Mouse (Mus musculus) forebrain, postnatal 0 days (tissue): ENCODE data around the gene Fhit. TPM values are rescaled to one million over a fixed set of nuclear protein-coding genes. Genes with fewer than 3 reads are reported as not detected.

Source experiments
- ATAC-seq: fragments of 200-750 bp; cut with Nextera tagmentation; 2 replicates; pipeline ENCODE4 v1.8.0; 2017; ENCODE audit warnings: mild to moderate bottlenecking, moderate library complexity
- DNase-seq: peaks from one replicate; pipeline ENCODE4 v3.0.0-alpha.2; 2015
- H3K27ac ChIP-seq: fragments of 300-500 bp; sonication (generic); 2 replicates; pipeline ENCODE4 v1.5.1; 2014; ENCODE audit warnings: low read depth, mild to moderate bottlenecking, antibody characterized with exemption, low read length, moderate library complexity, mixed read lengths
- H3K27me3 ChIP-seq: fragments of 300-500 bp; sonication (generic); 2 replicates; pipeline ENCODE4 v1.6.1; 2014; ENCODE audit warnings: mild to moderate bottlenecking, low read length, mixed read lengths; ENCODE audit not compliant: insufficient read depth
- H3K36me3 ChIP-seq: fragments of 300-500 bp; sonication (generic); 2 replicates; pipeline ENCODE4 v1.6.1; 2014; ENCODE audit warnings: mild to moderate bottlenecking, moderate library complexity; ENCODE audit not compliant: insufficient read depth
- H3K4me1 ChIP-seq: fragments of 300-500 bp; sonication (generic); 2 replicates; pipeline ENCODE4 v1.6.1; 2014; ENCODE audit warnings: antibody characterized with exemption; ENCODE audit not compliant: insufficient read depth
- H3K4me2 ChIP-seq: fragments of 300-500 bp; sonication (generic); 2 replicates; pipeline ENCODE4 v1.6.1; 2014; ENCODE audit warnings: low read depth, mild to moderate bottlenecking, moderate library complexity
- H3K4me3 ChIP-seq: fragments of 300-500 bp; sonication (generic); 2 replicates; pipeline ENCODE4 v1.5.1; 2014; ENCODE audit warnings: low read depth, low read length, mixed read lengths
- H3K9ac ChIP-seq: fragments of 300-500 bp; sonication (generic); 2 replicates; pipeline ENCODE4 v1.6.1; 2014; ENCODE audit warnings: mild to moderate bottlenecking
- H3K9me3 ChIP-seq: fragments of 300-500 bp; sonication (generic); 2 replicates; pipeline ENCODE4 v1.6.1; 2016; ENCODE audit warnings: low read length
- CTCF ChIP-seq: sonication (generic); IDR thresholded peaks from 2 replicates; pipeline ENCODE4 v1.5.1; 2016; ENCODE audit warnings: antibody characterized with exemption, control low read depth, low read depth
- WGBS: fragments of 180-500 bp; shearing (Covaris S2); extraction: QIAGEN DNeasy Blood & Tissue Kit; methylation state at CpG from one replicate; pipeline ENCODE4 v1.1.7; 2014; 5-methylcytosine and 5-hydroxymethylcytosine counted together
- polyA plus RNA-seq: library from polyadenylated mRNA; unstranded; fragments of >200 nt; fragmentation: Nextera tagmentation; extraction: Ambion mirVana; gene quantifications from 2 replicates; pipeline ENCODE4 v1.2.1, GENCODE M21; 2015
- total RNA-seq: library from RNA; depleted of rRNA; stranded (reverse); fragments of >200 nt; gene quantifications from 2 replicates; pipeline ENCODE4 v1.2.3, GENCODE M21; 2014

Gene Fhit
- total and polyA plus RNA-seq, 2 experiments from 2014 or later = 8.0 to 8.9 TPM

DNA sequence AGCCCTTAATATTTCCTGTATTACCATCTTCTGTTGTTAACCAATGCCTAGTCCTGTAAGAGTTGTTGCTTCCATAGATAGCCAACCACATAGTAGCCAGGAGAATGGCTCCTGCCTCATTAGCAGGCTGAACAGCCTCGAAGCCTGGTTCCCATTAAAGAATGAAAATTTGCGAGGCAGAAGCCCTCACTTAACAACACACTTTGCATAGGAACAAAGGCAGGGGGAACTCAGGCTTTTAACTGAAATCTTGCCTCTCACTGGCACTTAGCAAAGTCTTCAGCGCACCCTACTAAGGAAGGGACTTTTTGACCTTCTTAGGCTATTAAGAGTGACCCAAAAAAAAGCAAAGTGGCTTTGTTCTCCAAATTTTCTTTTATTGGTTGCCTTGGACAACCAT lies 1529.3 kb downstream of the Fhit start:
- no peak for DNase-seq
- TF ChIP-seq CTCF = no peak
- 16% methylated on average over 3 of the region's 3 CpGs for WGBS
- Histone ChIP-seq H3K4me1 (peaks cover 3% of the 10 kb centered on the region; the same call in 1 of the 2 replicates), H3K36me3 (no peaks in the 10 kb centered on the region), H3K9me3 (no peaks in the 10 kb centered on the region), H3K27ac (no peak overlapping the region), H3K4me2 (no peak overlapping the region), H3K27me3 (no peaks in the 10 kb centered on the region), H3K9ac (no peak overlapping the region), H3K4me3 (no peak overlapping the region)
- no peak for ATAC-seq

DNA sequence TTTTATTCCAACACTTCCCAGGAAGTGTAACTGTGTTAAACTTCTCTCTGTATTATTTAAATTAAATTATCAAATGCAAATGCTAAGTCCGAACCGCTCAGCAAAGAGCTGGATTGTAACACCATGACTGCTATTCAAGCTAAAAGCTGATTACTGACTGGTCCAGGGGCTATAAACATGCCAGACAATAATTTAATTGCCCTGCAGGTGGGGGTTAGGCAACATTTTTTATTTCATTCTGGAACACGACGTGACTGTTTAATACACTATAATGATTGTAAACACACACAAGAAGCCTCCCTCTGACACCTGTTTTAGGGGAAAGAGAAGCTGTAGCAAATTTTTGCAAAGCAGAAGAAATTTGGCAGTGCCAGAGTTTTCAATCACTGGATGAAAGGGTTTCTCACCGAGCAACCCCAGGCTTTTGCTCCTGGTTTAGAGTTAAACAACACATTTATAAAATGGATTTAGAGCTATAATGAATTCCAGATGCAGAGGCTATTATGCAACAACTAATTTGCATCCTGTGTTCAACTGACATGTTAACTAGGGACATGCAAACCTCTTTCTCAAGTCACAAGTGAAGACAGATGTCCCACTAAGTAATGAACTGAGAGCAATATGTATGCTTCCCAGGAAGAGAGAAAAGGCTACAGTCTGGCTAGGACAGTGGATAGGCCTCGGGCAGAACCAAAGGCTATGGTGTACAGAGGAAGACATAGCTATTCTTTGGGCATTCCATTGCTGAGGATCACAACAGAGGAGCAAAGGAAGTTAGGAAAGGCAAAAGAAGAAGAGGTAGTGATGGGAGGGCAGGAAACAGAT lies 1538.4 kb downstream of the Fhit start:
- Histone ChIP-seq H3K4me2 (no peak overlapping the region), H3K9me3 (no peaks in the 10 kb centered on the region), H3K27ac (no peak overlapping the region), H3K4me3 (no peak overlapping the region), H3K9ac (no peak overlapping the region), H3K4me1 (no peaks in the 10 kb centered on the region), H3K36me3 (no peaks in the 10 kb centered on the region), H3K27me3 (no peaks in the 10 kb centered on the region)
- WGBS = 19% methylated on average over 6 of the region's 6 CpGs
- DNase-seq (no peak), ATAC-seq (no peak)
- TF ChIP-seq CTCF = no peak

DNA sequence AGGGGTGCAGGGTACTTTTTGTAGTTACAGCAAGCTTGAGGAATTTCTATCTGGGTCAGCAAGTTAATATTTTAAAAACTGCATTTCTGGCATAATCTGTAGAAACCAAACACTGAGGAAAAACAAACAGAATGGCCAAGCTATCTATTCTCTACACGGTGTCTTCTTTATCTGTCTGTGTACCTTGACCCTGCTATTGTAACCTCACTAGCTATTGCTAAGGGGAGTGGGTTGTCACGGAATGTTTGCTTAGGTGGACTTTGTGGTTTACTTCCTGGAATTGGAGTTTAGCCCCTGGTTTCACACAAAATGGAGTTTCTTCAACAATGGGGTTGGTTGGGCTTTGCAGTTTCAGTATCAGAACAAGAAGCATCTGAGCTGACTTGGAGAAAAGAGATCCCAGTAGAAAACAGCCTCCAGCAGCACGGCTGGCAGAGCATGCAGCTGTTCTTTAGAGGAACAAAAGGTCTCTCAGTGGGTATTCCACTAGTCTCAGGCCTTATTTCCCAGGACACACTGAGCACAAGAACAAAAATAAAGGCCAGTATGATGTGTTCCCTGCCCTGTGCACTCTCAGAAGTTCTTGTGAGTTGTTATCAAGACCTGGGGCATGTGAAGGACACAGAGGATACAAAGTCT lies 1540.8 kb downstream of the Fhit start:
- H3K4me1 ChIP-seq = no peaks in the 10 kb centered on the region
- TF ChIP-seq CTCF = no peak
- no peaks in the 10 kb centered on the region for H3K27me3 ChIP-seq
- H3K9ac ChIP-seq = no peak overlapping the region
- ATAC-seq (no peak), DNase-seq (no peak)
- 29% methylated on average over 3 of the region's 3 CpGs for WGBS
- H3K9me3 ChIP-seq = no peaks in the 10 kb centered on the region
- no peaks in the 10 kb centered on the region for H3K36me3 ChIP-seq
- H3K4me2 ChIP-seq = no peak overlapping the region
- no peak overlapping the region for H3K27ac ChIP-seq
- H3K4me3 ChIP-seq = no peak overlapping the region

DNA sequence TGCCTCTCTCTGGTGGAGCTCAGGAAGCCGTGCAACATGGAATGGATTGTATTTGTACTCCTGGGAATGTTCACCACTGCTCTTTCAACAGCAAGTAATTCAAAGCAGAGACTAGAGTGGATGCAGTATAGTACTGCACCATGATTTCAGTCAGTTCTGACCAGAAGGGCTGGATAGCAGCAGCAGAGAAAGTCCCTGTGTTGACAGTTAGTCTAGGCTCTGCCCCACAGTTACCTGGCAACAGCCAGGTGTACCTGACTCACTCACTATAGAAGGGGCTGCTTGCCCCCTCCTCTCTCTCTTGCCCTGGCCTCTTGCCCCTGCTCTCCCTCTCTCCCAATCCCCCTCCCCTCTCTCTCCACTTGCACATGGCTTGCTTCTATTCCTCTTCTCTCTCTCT lies 1542.0 kb downstream of the Fhit start:
- Histone ChIP-seq H3K4me2 (no peak overlapping the region), H3K4me1 (no peaks in the 10 kb centered on the region), H3K9me3 (no peaks in the 10 kb centered on the region), H3K27me3 (no peaks in the 10 kb centered on the region), H3K4me3 (no peak overlapping the region), H3K9ac (no peak overlapping the region), H3K27ac (no peak overlapping the region), H3K36me3 (no peaks in the 10 kb centered on the region)
- ATAC-seq (no peak), DNase-seq (no peak)
- WGBS = 60% methylated on average over 1 of the region's 1 CpGs
- TF ChIP-seq CTCF = no peak

DNA sequence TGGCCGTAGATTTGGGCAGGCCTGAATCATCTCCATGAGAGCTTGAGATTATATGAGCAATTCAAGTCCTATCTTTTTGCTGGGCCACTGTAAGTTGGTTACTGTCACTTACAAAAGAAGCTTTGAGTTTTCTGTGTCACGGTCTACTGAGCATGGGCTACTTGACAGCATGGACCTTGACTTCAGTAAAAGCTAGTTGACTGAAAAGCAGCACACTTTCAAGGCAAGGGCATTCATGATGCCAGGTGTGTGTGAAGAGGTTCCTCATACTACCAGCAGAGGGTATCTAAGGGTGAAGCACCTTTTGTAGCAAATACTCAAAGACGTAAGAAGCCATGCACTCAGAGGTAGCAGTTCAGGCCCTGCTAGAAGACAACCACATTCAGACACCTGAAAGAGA lies 1548.7 kb downstream of the Fhit start:
- Histone ChIP-seq H3K4me3 (no peak overlapping the region), H3K4me1 (no peaks in the 10 kb centered on the region), H3K9me3 (no peaks in the 10 kb centered on the region), H3K27me3 (no peaks in the 10 kb centered on the region), H3K27ac (no peak overlapping the region), H3K36me3 (no peaks in the 10 kb centered on the region), H3K4me2 (no peak overlapping the region), H3K9ac (no peak overlapping the region)
- no peak; the same call in 1 of the 2 replicates for TF ChIP-seq CTCF
- no peak for ATAC-seq
- DNase-seq = no peak
- WGBS = 90% methylated on average over 3 of the region's 3 CpGs

DNA sequence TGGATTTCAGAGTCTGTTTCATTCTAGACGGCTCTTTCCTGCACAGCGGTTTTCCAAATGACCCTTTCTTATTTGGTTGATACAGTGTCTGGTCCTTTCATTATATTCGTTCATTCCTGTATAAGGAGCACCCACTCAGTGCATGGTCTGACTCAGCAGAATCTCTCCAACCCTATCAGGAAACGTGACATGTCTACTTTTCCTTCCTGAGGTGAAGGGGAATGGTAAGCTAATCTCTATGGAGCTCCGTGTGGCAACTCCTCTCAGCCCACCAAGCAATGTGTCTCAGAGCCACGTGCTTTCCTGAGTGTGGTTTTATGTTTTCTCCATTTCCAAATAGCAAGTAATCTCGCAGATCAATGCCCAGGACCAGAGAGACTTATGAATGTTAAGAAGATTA lies 1552.7 kb downstream of the Fhit start:
- TF ChIP-seq CTCF = no peak
- H3K4me2 ChIP-seq = no peak overlapping the region
- DNase-seq (no peak), ATAC-seq (no peak)
- no peak overlapping the region for H3K27ac ChIP-seq
- no peak overlapping the region for H3K4me3 ChIP-seq
- no peaks in the 10 kb centered on the region for H3K9me3 ChIP-seq
- H3K36me3 ChIP-seq = no peaks in the 10 kb centered on the region
- H3K4me1 ChIP-seq = no peaks in the 10 kb centered on the region
- no peak overlapping the region for H3K9ac ChIP-seq
- H3K27me3 ChIP-seq = no peaks in the 10 kb centered on the region
- WGBS = 82% methylated on average over 7 of the region's 7 CpGs
